Mouse (Mus musculus): ENCODE measurements around the gene Itgb5.

Itgb5 gene

GRCm38 (mm10) chr16:33988358-33989012 is 159.0 kb downstream of the Itgb5 start:
- DNase-seq (ENCODE audit: low read depth, low spot score): peak; percentile 83

- DNase-seq (ENCODE audit: low read depth, low spot score): no peak
Observed at GRCm38 (mm10) chr16:33989106-33989505, 159.6 kb downstream of the Itgb5 start.

GRCm38 (mm10) chr16:33990712-33991111 is 161.2 kb downstream of the Itgb5 start:
- no peak for DNase-seq (ENCODE audit: low read depth, low spot score)

GRCm38 (mm10) chr16:33994321-33994720 is 164.9 kb downstream of the Itgb5 start:
- DNase-seq (ENCODE audit: low read depth, low spot score): no peak

- DNase-seq (ENCODE audit: low read depth, low spot score): no peak
Observed at GRCm38 (mm10) chr16:33995496-33995895, 166.0 kb downstream of the Itgb5 start.

- DNase-seq (ENCODE audit: low read depth, low spot score): peak; percentile 82
Observed at GRCm38 (mm10) chr16:33996030-33996429, 166.6 kb downstream of the Itgb5 start.

GRCm38 (mm10) chr16:33998011-33998410 is 168.5 kb downstream of the Itgb5 start:
- DNase-seq (ENCODE audit: low read depth, low spot score): no peak

Data from CD4-positive, CD25-positive, alpha-beta regulatory T cell, adult 2 months (primary cell).